Mouse (Mus musculus): ENCODE measurements around the gene Dpm3. TPM values are rescaled to one million over a fixed set of nuclear protein-coding genes. Genes with fewer than 3 reads are reported as not detected.
A peak's percentile ranks its signal among the peaks of the same experiment; 100 is the strongest.
"Not testable (repeated sequence)": the region's sequence is repeated elsewhere in the genome, so short reads cannot be mapped to it uniquely, and the experiment has no call there.

Dpm3 gene
- total RNA-seq (2015; ENCODE audit: low replicate concordance) (16.8 and 18.4 TPM in 2 replicates), total RNA-seq (2017; ENCODE audit: low replicate concordance) (8.3 TPM in 1 of 2 replicates, not detected in the other)

DNA sequence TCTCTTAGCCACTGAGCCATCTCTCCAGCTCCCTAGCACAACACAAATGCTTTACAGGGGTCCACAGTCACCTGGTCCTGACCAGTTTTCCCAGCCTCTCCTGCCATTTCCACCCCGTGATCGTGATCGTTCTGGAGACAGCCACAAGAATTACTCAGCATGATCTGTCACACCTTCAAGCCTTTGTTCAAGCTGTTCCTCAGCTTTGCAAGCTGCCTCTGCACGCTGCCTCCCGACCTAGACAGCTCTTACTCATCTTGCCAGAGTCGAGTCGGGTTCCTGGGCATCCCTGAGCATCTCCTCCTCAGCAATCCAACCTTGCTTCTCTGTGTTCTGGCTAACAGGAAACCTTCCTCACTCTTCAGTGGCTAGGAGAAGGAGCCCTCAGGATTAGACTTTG is at the start of gene Dpm3:
Gene Dpm3 (plus strand): TSS at position 283 of the 400 bp plus-strand sequence.
- no peak for ATAC-seq (replicated peaks; ENCODE audit: low FRiP score, poor library complexity, severe bottlenecking)

DNA sequence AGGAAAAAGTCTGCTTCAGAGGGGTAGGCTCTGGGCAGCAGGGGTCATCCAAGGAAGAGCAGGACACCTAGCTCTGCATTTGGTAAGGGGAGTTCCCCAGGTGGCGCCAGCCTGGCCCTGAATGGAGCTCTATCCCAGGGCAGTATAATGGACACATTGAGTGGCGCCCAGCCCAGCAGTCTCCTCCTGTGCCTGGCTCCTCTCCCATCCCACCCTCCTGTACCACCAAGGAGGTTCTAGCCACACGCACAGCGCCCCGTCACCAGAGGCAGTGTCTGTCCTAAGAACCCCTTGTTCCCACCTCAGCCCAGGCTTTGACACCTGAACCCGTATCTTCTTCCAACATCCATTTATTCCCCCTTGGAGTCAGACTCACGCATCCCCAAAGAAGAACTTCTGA is 49.4 kb upstream of the Dpm3 start:
- ATAC-seq (replicated peaks; ENCODE audit: low FRiP score, poor library complexity, severe bottlenecking), result no peak

DNA sequence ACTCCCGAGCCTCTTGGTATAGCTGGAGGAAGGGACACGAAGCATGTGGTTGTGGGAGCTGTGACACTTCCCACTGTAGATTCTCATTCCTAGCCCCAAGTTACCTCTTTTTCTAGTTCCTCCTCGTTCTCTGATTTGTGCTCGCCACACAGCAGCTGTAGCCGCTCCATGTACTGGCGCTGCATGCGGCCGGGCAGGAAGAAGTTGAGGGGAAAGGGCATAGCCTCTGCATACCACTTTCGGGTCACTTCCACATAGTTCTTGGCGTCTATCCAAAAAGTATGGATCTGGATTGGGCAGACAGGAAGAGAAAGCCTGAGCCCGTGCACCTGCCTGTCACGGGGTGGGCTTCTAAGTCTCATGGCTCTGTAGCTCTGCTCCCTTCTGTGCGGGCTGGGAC is 49.0 kb upstream of the Dpm3 start:
- ATAC-seq (replicated peaks; ENCODE audit: low FRiP score, poor library complexity, severe bottlenecking), result no peak

DNA sequence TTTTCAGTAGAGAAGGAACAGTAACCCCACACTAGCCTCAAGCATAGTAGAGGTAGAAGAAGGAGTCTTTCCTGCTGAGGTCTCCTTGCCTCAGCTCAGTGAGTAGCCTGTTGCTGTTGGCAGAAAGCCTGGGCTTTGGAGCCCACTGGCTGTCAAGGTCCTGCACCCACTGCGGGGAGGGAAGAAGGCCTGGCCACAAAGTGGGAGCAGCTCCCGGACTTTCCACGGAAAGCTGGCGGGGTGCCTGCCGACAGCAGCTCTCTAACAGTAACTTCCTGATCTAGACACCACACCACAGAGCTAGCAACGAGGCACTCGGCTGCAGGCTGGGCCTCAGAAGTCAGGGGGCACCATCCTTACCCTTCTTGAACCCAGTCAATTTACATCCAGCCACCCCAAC is 48.4 kb upstream of the Dpm3 start:
- no peak for ATAC-seq (replicated peaks; ENCODE audit: low FRiP score, poor library complexity, severe bottlenecking)

- peak; percentile 93 for ATAC-seq (replicated peaks; ENCODE audit: low FRiP score, poor library complexity, severe bottlenecking)
Measured at GRCm38 (mm10) chr3:89213803-89214530, 45.2 kb upstream of the Dpm3 start.

DNA sequence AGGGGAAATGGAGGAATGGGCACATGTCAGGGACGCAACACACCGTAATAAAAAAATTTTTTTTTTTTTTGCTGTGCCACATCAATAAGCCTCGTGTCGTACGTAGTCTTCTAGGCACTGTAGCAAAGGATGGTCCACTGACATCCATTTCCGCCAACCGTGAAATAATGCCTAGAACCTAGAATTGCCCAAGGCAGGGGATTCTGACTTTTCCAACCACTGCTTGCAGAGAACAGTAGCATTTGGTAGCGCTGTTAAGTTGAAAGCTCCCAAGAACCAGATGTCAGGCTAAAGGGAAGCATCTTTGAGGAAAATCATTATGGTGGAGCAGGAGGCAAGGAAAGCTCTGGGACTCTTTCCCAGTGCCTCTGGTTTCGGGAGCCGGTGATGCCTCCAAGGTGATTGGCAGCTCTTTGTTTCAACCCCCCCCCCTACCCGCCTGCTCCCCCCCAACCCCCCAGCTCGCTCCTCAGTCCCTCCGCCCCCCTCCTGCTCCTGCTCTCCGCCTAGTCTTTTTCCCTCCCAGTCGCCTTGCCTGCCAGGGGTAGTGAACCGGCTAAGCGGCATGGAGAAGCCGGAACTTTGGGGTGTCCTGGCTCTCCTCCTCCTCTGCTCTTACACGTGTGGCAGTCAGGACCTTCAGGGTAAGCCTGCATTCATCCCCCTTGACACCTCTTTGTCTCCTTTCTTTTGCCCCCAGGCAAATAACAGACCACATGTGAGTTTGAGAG is 44.3 kb upstream of the Dpm3 start, which contains the start of gene Thbs3:
Gene Thbs3 (plus strand): TSS at position 500 of the 731 bp plus-strand sequence.
- no peak for ATAC-seq (replicated peaks; ENCODE audit: low FRiP score, poor library complexity, severe bottlenecking)

DNA sequence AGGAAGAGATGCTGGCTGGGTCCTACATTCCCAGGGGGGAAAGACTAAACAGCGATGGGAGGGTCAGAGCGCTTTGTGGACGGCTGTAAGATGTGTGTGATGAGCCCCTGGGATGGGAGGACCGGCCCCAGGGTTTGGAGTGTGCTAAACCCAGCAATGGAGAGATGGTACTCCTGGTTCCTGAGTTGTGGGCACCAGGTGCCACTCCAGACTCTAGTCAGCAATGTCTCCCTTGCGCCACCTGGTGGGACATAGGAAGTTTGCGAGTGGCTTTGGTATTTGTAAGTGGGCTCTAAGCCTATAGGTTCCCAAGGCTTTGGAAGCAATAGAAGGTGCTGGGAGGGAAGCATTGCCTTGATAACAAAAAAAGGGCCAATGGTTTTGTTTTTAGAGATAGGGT is 43.3 kb upstream of the Dpm3 start:
- ATAC-seq (replicated peaks; ENCODE audit: low FRiP score, poor library complexity, severe bottlenecking), result peak; percentile 63

GRCm38 (mm10) chr3:89216407-89216806 is 42.8 kb upstream of the Dpm3 start:
- not testable (repeated sequence) for ATAC-seq (replicated peaks; ENCODE audit: low FRiP score, poor library complexity, severe bottlenecking)

- no peak for ATAC-seq (replicated peaks; ENCODE audit: low FRiP score, poor library complexity, severe bottlenecking)
Measured at GRCm38 (mm10) chr3:89218271-89218670, 40.9 kb upstream of the Dpm3 start.

DNA sequence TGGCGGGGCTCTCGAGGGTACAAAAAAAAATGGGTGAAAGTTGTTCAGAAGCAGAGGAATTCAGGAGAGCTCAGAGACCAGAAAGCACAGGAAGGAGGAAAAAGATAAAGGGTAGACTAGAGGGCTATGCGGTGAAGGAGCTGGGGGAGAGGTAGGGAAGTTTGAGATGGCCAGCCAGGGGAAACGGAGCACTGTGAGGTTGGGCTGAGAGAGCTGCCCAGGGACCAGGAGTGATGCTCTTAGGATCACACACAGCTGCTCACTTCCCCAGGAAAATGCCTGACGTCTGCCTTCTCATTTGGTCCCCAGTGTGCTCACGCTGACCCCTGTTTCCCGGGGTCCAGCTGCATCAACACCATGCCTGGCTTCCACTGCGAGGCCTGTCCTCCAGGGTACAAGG is 39.6 kb upstream of the Dpm3 start:
- ATAC-seq (replicated peaks; ENCODE audit: low FRiP score, poor library complexity, severe bottlenecking), result no peak

- ATAC-seq (replicated peaks; ENCODE audit: low FRiP score, poor library complexity, severe bottlenecking), result no peak
Measured at GRCm38 (mm10) chr3:89221167-89221566, 38.0 kb upstream of the Dpm3 start.

DNA sequence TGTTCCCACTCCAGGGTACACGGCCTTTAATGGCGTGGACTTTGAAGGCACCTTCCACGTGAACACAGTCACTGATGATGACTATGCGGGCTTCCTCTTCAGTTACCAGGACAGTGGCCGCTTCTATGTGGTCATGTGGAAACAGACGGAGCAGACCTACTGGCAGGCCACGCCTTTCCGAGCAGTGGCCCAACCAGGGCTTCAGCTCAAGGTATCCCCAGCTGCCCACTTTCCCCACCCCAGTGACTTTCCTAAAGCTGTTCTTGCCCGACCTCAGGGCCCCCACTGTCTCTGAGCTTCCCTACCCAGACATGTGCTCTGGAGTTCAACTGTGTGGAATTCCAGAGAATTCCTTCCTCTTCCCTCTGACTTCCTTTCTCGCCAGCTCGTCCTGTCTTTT is 34.4 kb upstream of the Dpm3 start:
- ATAC-seq (replicated peaks; ENCODE audit: low FRiP score, poor library complexity, severe bottlenecking), result no peak

DNA sequence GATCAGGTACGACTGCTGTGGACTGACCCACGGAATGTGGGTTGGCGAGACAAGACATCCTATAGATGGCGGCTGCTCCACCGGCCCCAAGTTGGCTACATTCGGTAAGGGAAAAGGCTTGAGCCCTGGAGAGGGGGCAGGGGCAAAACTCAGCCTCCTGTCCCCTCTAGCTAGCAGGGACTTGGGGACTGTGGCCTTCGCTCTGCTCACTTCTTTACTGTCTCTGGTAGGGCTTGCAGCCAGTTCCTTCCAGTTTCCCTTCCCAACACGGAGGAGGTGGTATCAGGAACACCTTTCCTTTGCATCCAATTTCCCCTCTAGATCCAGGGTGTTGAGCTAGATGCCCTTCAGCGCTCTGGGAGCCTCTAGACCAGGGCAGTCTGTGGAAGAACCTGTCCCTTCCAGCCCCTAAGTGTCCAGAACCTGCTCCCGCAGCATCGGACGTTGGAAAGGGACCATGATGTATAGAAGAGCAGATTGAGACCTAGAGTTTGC is 33.8 kb upstream of the Dpm3 start:
- ATAC-seq (replicated peaks; ENCODE audit: low FRiP score, poor library complexity, severe bottlenecking), result no peak

- ATAC-seq (replicated peaks; ENCODE audit: low FRiP score, poor library complexity, severe bottlenecking), result no peak
Measured at GRCm38 (mm10) chr3:89225918-89226317, 33.2 kb upstream of the Dpm3 start.

GRCm38 (mm10) chr3:89226361-89226760 is 32.8 kb upstream of the Dpm3 start:
- no peak for ATAC-seq (replicated peaks; ENCODE audit: low FRiP score, poor library complexity, severe bottlenecking)

DNA sequence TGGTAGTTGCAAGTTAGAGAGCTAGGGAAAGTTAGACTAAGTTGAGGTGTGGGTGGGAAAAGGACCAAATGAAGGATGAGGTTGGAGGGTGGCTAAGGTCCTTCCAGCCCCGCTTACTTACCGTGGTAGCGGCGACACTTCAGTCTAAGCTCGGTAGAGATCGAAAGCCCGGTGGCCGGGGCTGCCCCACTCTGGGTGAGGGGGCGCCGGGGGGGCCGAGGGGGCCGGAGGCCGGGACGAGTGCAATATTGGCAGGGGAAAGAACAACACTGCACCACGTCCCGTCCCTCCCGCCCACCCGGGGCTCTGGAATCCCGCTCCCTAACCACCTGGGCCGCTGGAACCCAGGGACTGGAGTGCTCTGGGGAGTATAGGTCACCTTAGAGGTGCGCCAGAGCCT is 32.3 kb upstream of the Dpm3 start, which contains the start of gene Mtx1:
Gene Mtx1 (minus strand): TSS at position 189 of the 400 bp plus-strand sequence.
- ATAC-seq (replicated peaks; ENCODE audit: low FRiP score, poor library complexity, severe bottlenecking), result no peak

- no peak for ATAC-seq (replicated peaks; ENCODE audit: low FRiP score, poor library complexity, severe bottlenecking)
Measured at GRCm38 (mm10) chr3:89227307-89228179, 31.6 kb upstream of the Dpm3 start.

- ATAC-seq (replicated peaks; ENCODE audit: low FRiP score, poor library complexity, severe bottlenecking), result peak; percentile 76
Measured at GRCm38 (mm10) chr3:89228180-89228549, 31.0 kb upstream of the Dpm3 start.

- ATAC-seq (replicated peaks; ENCODE audit: low FRiP score, poor library complexity, severe bottlenecking), result no peak
Measured at GRCm38 (mm10) chr3:89228836-89229235, 30.3 kb upstream of the Dpm3 start, which contains the start of gene Muc1. Gene Muc1, plus strand, starts transcription at chr3:89229057.

GRCm38 (mm10) chr3:89229276-89229675 is 29.9 kb upstream of the Dpm3 start:
- no peak for ATAC-seq (replicated peaks; ENCODE audit: low FRiP score, poor library complexity, severe bottlenecking)

Data from erythroid progenitor cell, adult 5-6 weeks (primary cell).